Mouse (Mus musculus): ENCODE measurements around the gene Gm9747.

The Gm9747 gene

GRCm38 (mm10) chr1:82232812-82233211 lies at the start of gene Gm9747:
Gene Gm9747 (plus strand): TSS chr1:82233112.
- DNase-seq (ENCODE audit: low spot score) = no peak

GRCm38 (mm10) chr1:82183913-82184442 lies 48.9 kb upstream of the Gm9747 start:
- DNase-seq (ENCODE audit: low spot score) = no peak

- DNase-seq (ENCODE audit: low spot score) = no peak
These were observed 44.2 kb upstream of the Gm9747 start for GRCm38 (mm10) chr1:82188549-82189231.

- peak; percentile 18 for DNase-seq (ENCODE audit: low spot score)
These were observed 43.4 kb upstream of the Gm9747 start for GRCm38 (mm10) chr1:82189516-82189915.

GRCm38 (mm10) chr1:82191579-82191978 lies 41.3 kb upstream of the Gm9747 start:
- DNase-seq (ENCODE audit: low spot score) = no peak

GRCm38 (mm10) chr1:82199918-82200317 lies 33.0 kb upstream of the Gm9747 start:
- DNase-seq (ENCODE audit: low spot score) = no peak

- DNase-seq (ENCODE audit: low spot score) = no peak
These were observed 32.3 kb upstream of the Gm9747 start for GRCm38 (mm10) chr1:82200636-82201035.

- no peak for DNase-seq (ENCODE audit: low spot score)
These were observed 25.4 kb upstream of the Gm9747 start for GRCm38 (mm10) chr1:82207511-82207910.

GRCm38 (mm10) chr1:82220673-82221396 lies 12.1 kb upstream of the Gm9747 start:
- no peak for DNase-seq (ENCODE audit: low spot score)

GRCm38 (mm10) chr1:82221462-82221861 lies 11.4 kb upstream of the Gm9747 start:
- DNase-seq (ENCODE audit: low spot score) = no peak

GRCm38 (mm10) chr1:82223042-82223795 lies 9.7 kb upstream of the Gm9747 start:
- no peak for DNase-seq (ENCODE audit: low spot score)

- no peak for DNase-seq (ENCODE audit: low spot score)
These were observed 4.1 kb upstream of the Gm9747 start for GRCm38 (mm10) chr1:82228841-82229240.

GRCm38 (mm10) chr1:82234616-82235015 lies 1.7 kb downstream of the Gm9747 start:
- DNase-seq (ENCODE audit: low spot score) = no peak

- no peak for DNase-seq (ENCODE audit: low spot score)
These were observed 2.7 kb downstream of the Gm9747 start for GRCm38 (mm10) chr1:82235455-82236104.

GRCm38 (mm10) chr1:82238245-82238644 lies 5.3 kb downstream of the Gm9747 start:
- DNase-seq (ENCODE audit: low spot score) = no peak

- DNase-seq (ENCODE audit: low spot score) = no peak
These were observed 6.7 kb downstream of the Gm9747 start for GRCm38 (mm10) chr1:82239409-82240201.

GRCm38 (mm10) chr1:82243260-82243825 lies 10.4 kb downstream of the Gm9747 start:
- no peak for DNase-seq (ENCODE audit: low spot score)

GRCm38 (mm10) chr1:82245002-82245401 lies 12.1 kb downstream of the Gm9747 start:
- no peak for DNase-seq (ENCODE audit: low spot score)

GRCm38 (mm10) chr1:82247221-82247951 lies 14.5 kb downstream of the Gm9747 start:
- DNase-seq (ENCODE audit: low spot score) = no peak

GRCm38 (mm10) chr1:82253789-82254445 lies 21.0 kb downstream of the Gm9747 start:
- no peak for DNase-seq (ENCODE audit: low spot score)
